Mouse (Mus musculus) left cerebral cortex, postnatal 25 days (tissue): Measurements from ENCODE around the gene Trim50. TPM values are rescaled to one million over a fixed set of nuclear protein-coding genes. Genes with fewer than 3 reads are reported as not detected.
A peak's percentile ranks its signal among the peaks of the same experiment; 100 is the strongest.

Experiments
- DNase-seq, 2 experiments: peaks; one replicate each; pipeline ENCODE4 v3.0.0; 2022; ENCODE audit warnings: low spot score in 2 of 2, mixed read lengths in 1 of 2
- intact Hi-C: fragments of 180-260 bp; cut with DNase I; formaldehyde crosslinking; loops from one replicate; pipeline ENCODE4 v1.15.1; 2025
- total RNA-seq, 2 experiments: library from RNA; stranded (reverse); gene quantifications; 2 replicates each; pipeline ENCODE4 v1.2.3; 2021

Trim50 gene
- not detected for total RNA-seq

- intact Hi-C loops: loop anchor here (5.0 kb wide), 1 partner anchor 226 kb away; no protein-coding TSS in a partner anchor
- no peak for DNase-seq
Observed at GRCm38 (mm10) chr5:135352995-135353394, at the start of gene Trim50. Trim50 (plus strand) TSS chr5:135353295.

GRCm38 (mm10) chr5:135306321-135306965 is 46.7 kb upstream of the Trim50 start:
- intact Hi-C loops: no loop called here

GRCm38 (mm10) chr5:135316177-135316576 is 36.9 kb upstream of the Trim50 start:
- no peak for DNase-seq
- intact Hi-C loops: no loop called here

More at GRCm38 (mm10) chr5:135306321-135306965, 46.7 kb upstream of the Trim50 start:
- no peak for DNase-seq

- intact Hi-C loops: no loop called here
- DNase-seq: no peak
Observed at GRCm38 (mm10) chr5:135319856-135320255, 33.2 kb upstream of the Trim50 start.

GRCm38 (mm10) chr5:135322197-135322596 is 30.9 kb upstream of the Trim50 start:
- intact Hi-C loops: no loop called here
- no peak for DNase-seq

- intact Hi-C loops: no loop called here
- DNase-seq: no peak
Observed at GRCm38 (mm10) chr5:135326121-135326659, 26.9 kb upstream of the Trim50 start.

GRCm38 (mm10) chr5:135329471-135329870 is 23.6 kb upstream of the Trim50 start:
- no peak for DNase-seq
- intact Hi-C loops: no loop called here

- DNase-seq: no peak
Observed at GRCm38 (mm10) chr5:135330201-135330600, 22.9 kb upstream of the Trim50 start.

GRCm38 (mm10) chr5:135331161-135331560 is 21.9 kb upstream of the Trim50 start:
- DNase-seq: no peak
- intact Hi-C loops: no loop called here

More at GRCm38 (mm10) chr5:135330201-135330600, 22.9 kb upstream of the Trim50 start:
- intact Hi-C loops: no loop called here

- intact Hi-C loops: no loop called here
- DNase-seq: peak in 1 of 2 experiments; percentile 9
Observed at GRCm38 (mm10) chr5:135337575-135337974, 15.5 kb upstream of the Trim50 start.

GRCm38 (mm10) chr5:135345989-135346388 is 7.1 kb upstream of the Trim50 start:
- intact Hi-C loops: no loop called here
- no peak for DNase-seq

- DNase-seq: no peak
- intact Hi-C loops: no loop called here
Observed at GRCm38 (mm10) chr5:135346430-135346829, 6.7 kb upstream of the Trim50 start.

GRCm38 (mm10) chr5:135347511-135348011 is 5.5 kb upstream of the Trim50 start:
- intact Hi-C loops: no loop called here
- no peak for DNase-seq

- intact Hi-C loops: loop anchor here (5.0 kb wide), 1 partner anchor 223 kb away; no protein-coding TSS in a partner anchor
Observed at GRCm38 (mm10) chr5:135349862-135350261, 3.2 kb upstream of the Trim50 start, which contains the start of gene Fkbp6. Fkbp6 (minus strand) TSS chr5:135350044.

GRCm38 (mm10) chr5:135351606-135352005 is 1.5 kb upstream of the Trim50 start:
- no peak for DNase-seq
- intact Hi-C loops: loop anchor here (5.0 kb wide), 1 partner anchor 224 kb away; no protein-coding TSS in a partner anchor

More at GRCm38 (mm10) chr5:135349862-135350261, 3.2 kb upstream of the Trim50 start, which contains the start of gene Fkbp6:
- DNase-seq: no peak

GRCm38 (mm10) chr5:135353564-135353963 is 469 bp downstream of the Trim50 start:
- intact Hi-C loops: loop anchor here (5.0 kb wide), 1 partner anchor 226 kb away; no protein-coding TSS in a partner anchor
- DNase-seq: no peak

GRCm38 (mm10) chr5:135356090-135356489 is 3.0 kb downstream of the Trim50 start:
- intact Hi-C loops: no loop called here

GRCm38 (mm10) chr5:135357556-135357955 is 4.5 kb downstream of the Trim50 start:
- peak in 1 of 2 experiments; percentile 41 for DNase-seq
- intact Hi-C loops: no loop called here

More at GRCm38 (mm10) chr5:135356090-135356489, 3.0 kb downstream of the Trim50 start:
- no peak for DNase-seq

GRCm38 (mm10) chr5:135359772-135360171 is 6.7 kb downstream of the Trim50 start:
- no peak for DNase-seq
- intact Hi-C loops: no loop called here

GRCm38 (mm10) chr5:135362572-135362971 is 9.5 kb downstream of the Trim50 start:
- intact Hi-C loops: no loop called here
- no peak for DNase-seq

GRCm38 (mm10) chr5:135363540-135363939 is 10.4 kb downstream of the Trim50 start:
- intact Hi-C loops: no loop called here
- no peak for DNase-seq
